Mouse (Mus musculus) adrenal gland, adult 8-10 months (tissue): ENCODE results near the gene Klhl26. TPM values are rescaled to one million over a fixed set of nuclear protein-coding genes. Genes with fewer than 3 reads are reported as not detected.
"Not testable (repeated sequence)": the region's sequence is repeated elsewhere in the genome, so short reads cannot be mapped to it uniquely, and the experiment has no call there.

ENCODE experiments used
- DNase-seq: peaks from one replicate; pipeline ENCODE4 v3.0.0; 2022
- total RNA-seq, 4 experiments: library from RNA; stranded (reverse); gene quantifications; 2 replicates each; pipeline ENCODE4 v1.2.4; 2022

Gene Klhl26
- total RNA-seq, result 10 to 100 TPM; 27.3 to 35.8 (median 30.6) TPM

DNA sequence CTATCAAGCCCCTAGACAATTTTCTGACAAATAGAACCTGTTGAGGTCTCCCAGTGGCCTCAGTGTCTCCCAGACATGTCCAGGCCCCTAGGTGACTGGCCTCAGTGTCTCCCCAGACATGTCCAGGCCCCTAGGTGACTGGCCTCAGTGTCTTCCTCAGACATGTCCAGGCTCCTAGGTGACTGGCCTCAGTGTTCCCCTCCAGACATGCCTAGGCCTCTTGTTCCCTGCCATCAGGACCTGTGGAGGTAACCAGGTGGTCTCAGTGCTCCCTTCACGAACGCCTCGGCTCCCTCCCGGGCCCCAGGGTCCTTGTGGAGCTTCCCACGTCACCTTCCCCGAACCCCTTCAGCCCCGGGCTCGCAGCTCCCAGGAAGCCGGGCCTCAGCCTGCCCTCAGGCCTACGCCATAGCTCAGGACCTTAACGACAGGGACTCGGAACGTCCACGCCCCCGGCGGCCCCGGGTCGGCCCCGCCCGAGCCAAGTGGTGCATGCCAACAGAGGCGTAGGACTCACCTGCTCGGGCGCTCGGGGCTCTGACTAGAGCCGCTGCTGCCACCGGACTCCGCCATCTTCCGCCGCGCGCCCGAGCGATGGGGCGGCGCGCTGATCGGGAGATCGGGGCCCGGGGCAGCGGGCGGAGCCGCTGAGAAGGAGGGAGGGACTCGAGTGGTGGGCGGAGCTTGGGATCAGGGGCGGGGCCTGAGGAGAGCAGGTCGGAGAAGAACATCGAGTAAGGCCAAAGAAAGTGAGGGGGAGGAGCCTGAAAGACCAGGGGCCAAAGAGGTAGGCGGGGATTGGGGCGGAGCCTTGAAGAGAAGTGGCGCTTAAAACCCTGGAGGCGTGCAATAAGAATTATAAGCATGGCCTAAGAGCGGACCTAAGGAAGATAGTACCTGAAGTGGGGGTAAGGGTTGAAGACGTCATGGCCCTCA lies at the start of gene Klhl26:
Gene Klhl26 (minus strand): TSS at position 636 of the 936 bp plus-strand sequence.
- DNase-seq, result peak; percentile 95

DNA sequence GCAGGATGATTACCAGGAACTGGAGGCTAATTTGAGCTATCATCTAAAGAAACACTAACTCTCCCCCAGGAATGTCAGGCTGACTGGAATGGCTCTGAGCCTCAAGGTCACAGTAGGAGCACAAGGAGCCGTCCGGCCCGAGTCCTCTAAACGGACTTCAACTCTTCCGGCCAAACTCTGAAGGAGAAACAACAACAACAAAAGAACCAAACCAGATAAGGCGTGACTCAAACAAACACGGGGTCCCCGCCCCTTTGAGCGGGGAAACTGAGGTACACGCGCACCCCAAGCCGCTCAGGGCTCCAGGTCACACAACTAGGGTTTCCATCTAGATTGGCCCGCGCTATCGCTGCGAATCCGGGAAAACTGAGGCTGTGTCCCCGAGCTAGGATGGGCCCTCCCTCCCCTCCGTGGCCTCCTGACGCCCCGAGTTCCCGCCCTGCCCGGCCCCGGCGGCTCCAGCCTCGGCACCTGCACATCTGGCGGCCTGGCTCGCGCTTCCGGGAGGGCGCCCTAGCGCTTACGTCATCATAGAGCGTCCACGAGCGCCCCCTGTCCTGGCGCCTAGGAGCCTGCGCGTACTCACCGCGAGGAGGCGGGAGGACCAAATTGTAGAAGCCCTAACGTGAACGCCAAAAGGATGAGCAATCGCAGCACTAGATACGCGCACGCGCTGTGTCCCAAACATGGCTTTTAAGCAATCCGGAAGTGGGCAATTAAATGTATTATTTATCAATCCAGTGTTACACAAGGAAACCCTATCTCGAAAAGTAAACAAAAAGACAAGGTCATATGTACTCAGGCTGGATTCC lies 46.0 kb upstream of the Klhl26 start:
- DNase-seq, result peak; percentile 96

DNA sequence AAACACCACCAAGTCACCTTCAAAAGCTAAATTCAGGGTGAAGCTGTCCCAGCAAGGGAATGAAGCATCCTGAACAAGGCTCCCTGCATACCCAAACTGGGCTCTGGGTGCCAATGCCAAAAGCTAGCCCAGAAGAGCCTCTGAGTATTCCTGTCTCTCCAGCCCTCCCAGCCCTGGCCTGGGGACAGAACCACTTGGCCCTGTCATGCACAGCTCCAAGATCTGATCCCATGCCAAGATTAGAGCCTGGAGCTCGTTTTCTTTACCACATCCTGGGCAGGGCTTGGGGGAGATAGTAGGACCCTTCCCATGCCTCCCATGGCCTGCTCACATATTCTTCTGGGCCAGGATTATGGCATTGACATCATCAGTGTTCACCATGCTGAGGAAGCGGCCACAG lies 42.8 kb upstream of the Klhl26 start:
- no peak for DNase-seq

DNA sequence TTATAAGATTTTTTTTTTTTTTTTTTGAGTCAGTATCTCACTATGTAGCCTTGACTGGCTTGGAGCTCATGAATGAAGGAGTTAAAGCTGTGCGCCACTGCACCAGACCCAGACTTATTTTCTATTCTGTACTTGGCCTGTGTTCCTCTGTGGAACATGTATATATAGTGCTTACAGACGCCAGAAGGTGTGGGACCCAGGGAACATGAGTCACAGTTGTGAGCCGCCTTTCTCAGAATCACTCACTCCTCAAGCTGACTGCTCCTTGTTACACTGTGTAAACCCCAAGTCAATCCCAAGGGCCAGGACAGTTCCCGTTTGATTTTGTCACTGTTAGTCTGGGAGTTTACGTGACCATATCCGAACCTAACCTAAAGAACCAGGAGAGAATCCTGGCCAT lies 42.3 kb upstream of the Klhl26 start:
- no peak for DNase-seq

DNA sequence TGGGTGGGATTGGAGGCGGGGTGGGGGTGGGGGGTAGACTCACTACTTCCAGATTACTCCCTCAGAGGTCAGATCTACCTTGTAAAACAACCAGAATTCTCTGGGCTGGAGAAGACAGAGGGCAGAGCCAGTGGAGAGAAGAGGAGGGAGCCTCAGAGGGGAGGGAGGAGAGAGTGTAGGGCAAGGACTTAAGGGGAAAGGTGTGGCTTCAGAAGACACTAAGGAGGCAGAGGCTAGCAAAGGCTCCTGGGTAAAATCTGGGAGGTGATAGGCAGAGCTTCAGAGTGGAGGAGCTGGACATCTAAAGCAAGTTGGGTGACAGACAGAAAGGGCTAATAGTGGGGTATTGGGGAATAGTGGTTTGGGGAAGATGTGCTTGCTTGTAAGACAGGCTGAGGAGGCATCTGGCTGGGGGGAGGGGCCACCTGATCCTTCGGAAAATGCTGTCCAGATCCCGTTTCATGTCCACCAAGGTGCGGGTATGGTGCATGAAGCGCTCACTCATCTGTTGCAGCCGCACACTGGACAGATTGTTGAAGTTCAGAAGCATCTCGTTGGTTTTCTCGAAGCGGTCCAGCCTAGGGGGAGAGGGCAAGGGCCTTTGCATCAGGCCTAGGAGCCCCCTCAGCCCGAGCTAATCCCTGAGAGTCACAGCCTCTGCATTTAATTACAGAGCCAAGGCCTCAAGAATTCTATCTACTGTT lies 41.3 kb upstream of the Klhl26 start:
- no peak for DNase-seq

DNA sequence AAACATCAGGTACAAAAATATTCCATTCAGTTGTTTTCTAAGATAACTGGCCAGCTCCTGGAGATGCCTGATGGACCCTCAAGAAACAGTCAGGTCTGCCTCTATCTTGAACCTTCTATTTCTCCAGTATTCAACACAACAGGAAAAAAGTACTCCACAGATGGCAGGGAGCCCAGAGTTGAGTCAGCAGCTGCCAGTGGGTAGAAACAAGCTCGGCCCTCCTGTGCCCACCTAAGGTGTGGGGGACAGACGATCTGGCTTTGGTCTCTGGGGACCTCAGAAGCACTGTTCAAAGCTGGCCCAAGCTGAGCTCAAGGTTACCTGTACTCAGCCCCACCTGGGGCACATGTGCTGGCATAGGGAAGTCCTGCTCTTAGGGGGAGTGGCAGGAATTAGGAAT lies 36.7 kb upstream of the Klhl26 start:
- no peak for DNase-seq

DNA sequence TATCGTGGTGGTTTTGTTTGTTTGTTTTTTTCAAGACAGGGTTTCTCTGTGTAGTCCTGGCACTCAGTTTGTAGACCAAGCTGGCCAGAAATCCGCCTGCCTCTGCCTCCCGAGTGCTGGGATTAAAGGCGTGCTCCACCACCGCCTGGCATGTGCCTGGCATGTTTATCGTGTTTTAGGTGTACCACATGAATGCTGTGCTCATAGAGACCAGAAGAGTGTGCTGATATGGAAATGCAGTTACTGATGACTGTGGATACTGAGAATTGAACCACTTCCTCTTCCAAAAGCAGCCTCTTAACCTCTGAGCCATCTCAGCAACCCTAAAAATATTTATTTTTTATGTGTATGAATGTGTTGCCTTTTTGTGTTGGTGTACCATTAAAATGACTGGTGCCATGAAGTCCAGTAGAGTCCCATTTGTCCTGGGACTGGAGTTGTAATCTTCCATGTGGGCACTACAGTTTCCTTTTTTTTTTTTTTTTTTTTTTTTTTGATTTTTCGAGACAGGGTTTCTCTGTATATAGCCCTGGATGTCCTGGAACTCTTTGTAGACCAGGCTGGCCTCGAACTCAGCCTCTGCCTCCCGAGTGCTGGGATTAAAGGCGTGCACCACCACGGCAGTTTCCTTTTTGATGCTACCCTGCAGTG lies 35.6 kb upstream of the Klhl26 start:
- DNase-seq, result no peak

DNA sequence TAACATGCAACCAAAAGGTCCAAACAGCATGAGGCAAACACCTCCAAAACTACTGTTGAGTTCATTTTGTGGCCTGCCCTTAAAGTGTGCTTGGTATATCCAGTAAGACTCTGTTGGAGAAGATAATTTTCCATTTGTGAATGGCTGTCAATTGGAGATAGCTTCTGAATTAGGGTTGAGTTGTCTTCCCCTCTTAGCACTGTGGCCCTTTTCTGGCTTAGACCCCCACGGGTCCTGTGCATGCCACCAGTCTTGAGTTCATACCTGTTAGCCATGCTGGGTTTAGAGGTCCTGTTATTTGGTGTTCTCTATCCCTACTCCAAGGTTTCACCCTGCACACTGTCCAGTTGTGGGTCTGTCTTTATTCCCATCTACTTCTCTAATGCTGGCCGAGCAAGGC lies 35.0 kb upstream of the Klhl26 start:
- no peak for DNase-seq

DNA sequence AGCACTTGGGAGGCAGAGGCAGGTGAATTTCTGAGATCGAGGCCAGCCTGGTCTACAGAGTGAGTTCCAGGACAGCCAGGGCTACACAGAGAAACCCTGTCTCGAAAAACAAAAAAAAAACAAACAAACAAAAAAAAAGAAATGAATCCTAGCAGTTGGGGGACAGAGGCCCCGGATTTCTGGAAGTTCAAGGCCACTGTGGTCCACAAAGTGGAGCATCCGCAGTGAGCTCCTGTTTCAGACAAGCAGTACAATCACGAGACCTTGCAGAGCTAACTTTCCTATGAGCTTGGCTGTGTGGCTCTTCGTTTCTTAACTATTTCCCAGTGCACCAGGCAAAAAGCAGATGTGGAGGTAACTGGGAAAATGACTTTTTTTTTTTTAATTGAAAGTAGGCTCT lies 34.4 kb upstream of the Klhl26 start:
- DNase-seq, result not testable (repeated sequence)

DNA sequence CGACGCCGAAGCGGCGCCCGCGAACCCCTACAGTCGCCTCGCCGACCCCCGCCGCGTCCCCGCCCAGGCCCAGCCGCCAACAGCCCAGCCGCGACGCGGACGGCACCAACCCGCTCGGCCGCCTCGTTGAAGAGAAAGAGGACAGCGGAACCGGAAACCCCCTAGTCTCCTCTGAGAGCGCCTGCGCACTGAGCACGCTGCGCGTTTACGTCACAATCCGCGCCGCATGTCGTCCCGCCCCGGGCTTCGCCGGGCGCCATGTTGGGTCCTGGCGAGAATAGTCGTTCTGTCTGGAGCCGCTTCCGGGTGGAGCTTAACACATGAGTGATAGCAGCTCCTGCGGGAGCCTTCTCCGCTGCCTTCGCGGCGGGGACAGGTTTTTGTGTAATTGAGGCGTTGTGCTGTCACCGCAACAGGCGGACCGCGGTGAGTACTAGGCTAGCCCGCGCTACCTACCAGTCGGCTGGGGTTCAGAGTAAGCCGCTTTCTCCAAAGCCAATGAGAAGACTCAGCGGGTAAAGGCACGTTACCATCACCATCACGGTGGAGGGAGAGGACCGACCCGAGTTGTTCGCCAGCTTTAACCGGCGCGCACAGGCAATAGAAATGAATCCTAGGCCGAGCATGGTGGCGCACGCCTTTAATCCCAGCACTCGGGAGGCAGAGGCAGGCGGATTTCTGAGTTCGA lies 33.6 kb upstream of the Klhl26 start, which contains the start of gene Uba52:
Gene Uba52 (minus strand): TSS at position 574 of the 688 bp plus-strand sequence.
- DNase-seq, result peak; percentile 97

DNA sequence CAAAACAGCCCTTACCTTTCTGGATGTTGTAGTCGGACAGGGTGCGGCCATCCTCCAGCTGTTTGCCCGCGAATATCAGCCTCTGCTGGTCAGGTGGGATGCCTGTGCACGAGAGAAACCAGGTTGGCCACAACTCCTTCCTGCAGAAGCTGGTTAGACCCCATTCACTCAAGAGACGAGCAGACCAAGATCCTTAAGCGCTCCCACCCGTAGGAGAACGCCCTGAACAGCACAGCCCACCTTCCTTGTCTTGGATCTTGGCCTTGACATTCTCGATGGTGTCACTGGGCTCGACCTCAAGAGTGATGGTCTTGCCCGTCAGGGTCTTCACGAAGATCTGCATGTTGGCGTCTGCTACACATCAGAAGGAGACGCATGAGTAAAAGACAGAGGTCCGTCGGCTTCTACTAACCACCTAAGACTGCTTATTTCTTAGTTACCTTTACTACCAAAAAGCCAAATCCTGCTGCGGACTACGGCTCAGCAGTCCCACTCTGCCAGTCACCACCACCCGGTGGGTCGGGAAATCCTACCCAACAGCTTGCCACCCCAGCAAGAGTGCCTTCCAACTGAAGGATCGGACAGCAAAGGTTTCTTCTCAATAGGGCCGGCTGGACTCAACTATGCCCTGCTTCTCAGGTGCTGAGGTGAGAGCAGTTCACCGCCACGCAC lies 32.6 kb upstream of the Klhl26 start:
- DNase-seq, result no peak

DNA sequence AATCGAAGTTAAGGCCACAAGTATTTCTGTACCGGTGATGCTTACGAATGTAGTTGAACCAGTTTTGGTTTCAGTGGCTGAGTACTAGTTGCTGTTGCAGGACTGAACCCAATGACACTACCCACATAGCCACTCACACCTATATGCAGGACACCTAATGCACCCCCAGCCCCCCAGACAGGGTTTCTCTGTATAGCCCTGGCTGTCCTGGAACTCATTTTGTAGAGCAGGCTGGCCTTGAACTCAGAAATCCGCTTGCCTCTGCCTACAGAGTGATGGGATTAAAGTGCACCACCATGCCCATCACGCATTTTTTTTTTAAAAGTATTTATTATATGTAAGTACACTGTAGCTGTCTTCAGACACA lies 30.2 kb upstream of the Klhl26 start:
- no peak for DNase-seq

DNA sequence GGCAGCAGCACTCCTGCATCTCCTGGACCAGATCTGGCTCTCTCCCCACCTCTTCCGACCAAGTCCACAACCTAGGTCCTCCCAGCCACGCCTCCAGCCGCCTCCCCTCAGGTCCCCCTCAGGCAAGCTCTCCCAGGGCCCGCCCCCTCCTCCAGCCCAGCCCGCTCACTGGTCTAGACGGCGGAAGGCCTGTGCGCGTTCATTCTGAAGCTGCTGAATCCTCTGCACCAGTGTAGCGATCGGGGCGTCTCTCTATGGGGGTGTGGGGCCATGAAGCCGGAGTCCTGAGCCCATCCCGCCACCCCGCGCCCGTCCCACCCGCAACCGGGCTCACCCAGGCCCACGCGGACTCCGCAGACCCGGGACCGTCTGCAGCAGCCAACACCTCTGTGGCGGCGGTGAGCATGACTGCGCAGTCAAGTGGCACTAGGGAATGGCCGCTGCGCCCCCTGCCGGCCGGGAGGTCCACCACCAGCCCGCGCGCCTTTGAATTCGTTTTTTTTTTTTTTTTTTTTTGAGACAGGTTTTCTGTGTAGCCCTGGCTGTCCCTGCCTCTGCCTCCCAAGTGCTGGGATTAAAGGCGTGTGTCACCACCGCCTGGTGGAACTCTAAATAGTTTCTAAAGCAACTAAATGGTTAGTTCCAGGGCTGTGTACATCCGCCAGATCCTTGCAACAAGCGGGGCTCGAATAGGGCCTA lies 29.7 kb upstream of the Klhl26 start, which contains the start of gene Rex1bd:
Gene Rex1bd (minus strand): TSS at position 425 of the 699 bp plus-strand sequence.
- DNase-seq, result peak; percentile 91

DNA sequence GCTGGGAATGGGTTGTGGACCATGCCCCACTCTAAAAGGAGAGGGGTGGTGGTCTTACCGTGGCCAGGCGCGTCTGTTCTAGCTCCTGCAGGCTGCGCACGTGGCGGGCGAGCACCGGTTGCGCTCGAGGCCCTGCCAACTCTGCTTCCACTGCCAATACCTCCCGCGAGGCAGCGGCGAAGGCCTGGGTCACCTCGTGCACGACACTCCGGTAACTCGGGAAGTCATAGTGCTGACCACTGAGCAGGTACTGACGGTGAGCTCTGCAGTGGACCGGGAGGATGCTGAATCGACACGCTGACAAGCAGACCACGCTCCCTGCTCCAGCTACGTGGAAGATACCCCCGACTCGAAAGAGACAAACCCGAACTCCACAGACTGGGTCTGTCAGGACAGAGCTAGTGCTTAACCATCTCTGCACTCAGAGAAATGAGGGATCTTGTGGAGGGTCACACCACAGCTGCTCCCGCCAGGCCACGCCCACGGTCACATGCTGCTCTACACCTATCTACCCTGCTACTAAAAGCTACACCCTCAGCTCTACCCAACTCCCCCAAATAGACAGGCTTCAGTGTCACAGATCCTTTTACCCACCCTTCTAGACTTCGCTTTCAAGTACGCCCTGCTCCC lies 29.0 kb upstream of the Klhl26 start:
- DNase-seq, result no peak

DNA sequence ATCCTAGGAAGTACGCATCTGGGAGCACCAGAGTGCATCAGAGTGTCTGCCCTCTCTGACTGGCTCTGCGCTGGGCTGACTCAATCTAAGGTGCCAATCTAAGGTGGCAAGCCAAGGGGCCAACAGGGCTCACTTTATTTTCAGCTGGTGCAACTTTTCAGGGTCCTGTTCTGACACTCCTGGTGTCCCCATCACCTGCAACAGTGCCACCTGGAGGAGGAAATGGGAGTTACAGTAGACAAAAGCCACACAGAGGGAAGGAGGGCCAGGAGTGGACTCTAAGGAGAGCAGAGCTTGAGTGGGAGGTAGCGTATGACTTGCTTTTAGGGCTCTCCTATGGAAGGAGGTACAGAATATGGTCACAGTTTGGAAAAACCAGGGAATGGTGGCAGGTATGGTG lies 28.1 kb upstream of the Klhl26 start:
- DNase-seq, result no peak

DNA sequence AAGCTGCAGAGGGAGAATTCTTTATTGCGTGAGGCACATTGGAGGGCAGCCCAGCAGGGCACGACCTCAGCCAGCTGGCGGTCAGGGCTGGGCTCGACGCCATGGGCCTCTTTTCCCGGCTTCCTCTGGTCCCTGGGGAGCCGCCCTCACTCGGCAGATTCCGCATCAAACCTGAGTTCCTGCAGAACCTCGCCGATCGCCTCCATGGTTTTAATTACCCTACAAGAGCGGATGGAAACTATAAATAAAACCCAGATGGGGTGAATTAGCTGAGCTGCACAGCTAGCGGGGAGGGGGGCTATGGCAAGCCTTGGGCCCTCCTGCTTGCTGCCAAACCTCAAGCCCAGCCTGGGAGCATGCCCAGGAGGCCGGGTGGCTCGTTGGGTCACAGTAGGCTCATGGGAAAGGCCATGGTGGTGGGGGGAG lies 27.5 kb upstream of the Klhl26 start:
- no peak for DNase-seq

DNA sequence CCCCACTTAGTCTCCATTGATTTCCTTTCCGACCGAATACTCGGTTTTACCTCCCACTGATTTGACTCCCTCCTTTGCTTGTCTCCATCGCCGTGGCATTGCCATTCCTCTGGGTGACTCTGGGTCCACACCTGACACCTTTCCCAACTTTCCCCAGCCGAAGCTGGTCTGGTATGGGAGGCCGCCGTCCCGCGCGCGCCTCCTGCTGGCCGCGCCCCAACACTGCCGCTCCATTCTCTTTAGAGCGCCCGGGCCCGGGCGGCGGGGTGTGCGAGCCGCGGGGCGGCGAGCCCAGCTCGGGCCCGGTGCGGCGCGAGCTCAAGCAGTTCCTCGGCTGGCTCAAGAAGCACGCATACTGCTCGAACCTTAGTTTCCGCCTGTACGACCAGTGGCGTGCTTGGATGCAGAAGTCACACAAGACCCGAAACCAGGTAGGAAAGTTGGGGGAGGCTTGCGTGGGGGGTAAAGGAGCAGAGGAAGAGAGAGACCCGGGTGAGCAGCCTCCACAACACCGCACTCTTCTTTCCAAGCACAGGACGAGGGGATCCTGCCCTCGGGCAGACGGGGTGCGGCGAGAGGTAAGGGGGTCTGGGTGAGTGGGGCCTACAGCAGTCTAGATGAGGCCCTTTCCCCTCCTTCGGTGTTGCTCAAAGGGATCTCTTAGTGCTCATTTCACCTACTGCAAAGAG lies 26.4 kb upstream of the Klhl26 start:
- DNase-seq, result no peak

DNA sequence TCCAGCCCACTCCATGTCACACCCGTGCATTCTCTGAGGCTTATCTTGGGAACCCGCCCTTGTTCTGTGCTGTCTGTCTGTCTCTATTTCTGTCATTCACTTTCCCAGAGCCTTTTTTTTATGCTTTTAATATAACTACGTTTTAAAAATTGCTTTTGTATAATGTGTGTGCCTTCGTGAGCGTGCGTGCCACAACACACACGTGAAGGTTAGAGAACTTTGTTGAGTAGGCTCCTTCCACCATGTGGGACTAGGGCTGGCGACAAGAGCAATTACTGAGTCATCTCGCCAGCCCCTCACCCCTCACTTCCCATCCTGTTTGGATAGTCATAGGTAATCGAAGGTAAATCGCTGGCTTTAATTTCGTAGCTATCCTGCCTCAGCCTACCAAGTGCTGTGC lies 25.8 kb upstream of the Klhl26 start:
- DNase-seq, result no peak
